10 mouse cellular contexts compared by ENCODE assay signal in genomic region chr16:74411481-74412251, GRCm38 (mm10). TPM values are rescaled to one million over a fixed set of nuclear protein-coding genes. Genes with fewer than 3 reads are reported as not detected.
DNase-seq lines count a peak whose midpoint lies in the region; ATAC-seq lines count a peak whose summit lies in the region.
"Had no signal": no experiment of that assay in that cellular context is flagged by ENCODE, and none has a peak within 500 bp of the region (broad histone marks: within the 10 kb centered on the region; RNA-seq: fewer than 3 reads in every experiment).

Gene Robo2 (minus strand): TSS chr16:74411825.

- H3K4me2 ChIP-seq in neural tube, embryonic 15.5 days = peak within 1 kb of the TSS; percentile 79

- under 1% methylated on average over 43 of the region's 43 CpGs for WGBS in neural tube, embryonic 15.5 days

- no peaks in the 10 kb centered on the region for H3K36me3 ChIP-seq in neural tube, embryonic 15.5 days
- H3K36me3 ChIP-seq: G1E had no signal

- peak; percentile 44 to 54; a peak in 3 of 4 replicates for ATAC-seq in hematopoietic stem cell, adult 5-6 weeks (replicated peaks in 1 of 2; ENCODE audit: insufficient read depth in 1 of 2, low FRiP score in 2 of 2, low TSS enrichment in 1 of 2, low read depth in 1 of 2, poor library complexity in 2 of 2, severe bottlenecking in 2 of 2)
- peak; percentile 83 for ATAC-seq in neural tube, embryonic 15.5 days (ENCODE audit: low FRiP score)

- no peaks in the 10 kb centered on the region for H3K9me3 ChIP-seq in neural tube, embryonic 15.5 days (replicated peaks)

- DNase-seq in ES-CJ7 (ENCODE audit: low read depth, low spot score) = peak; percentile 46
- DNase-seq in cerebellum, postnatal 10 days = peak; percentile 81 to 82
- DNase-seq in frontal cortex, postnatal 10 days (ENCODE audit: low spot score in 2 of 2) = peak; percentile 50 to 68
- DNase-seq in layer of hippocampus, adult 9-11 months = peak; percentile 37
- DNase-seq in lung, adult 18-20 months = peak; percentile 26 to 42
- no peak for DNase-seq in natural killer cell, adult 2 months (ENCODE audit: low spot score in 2 of 2)

- peaks cover 9% of the 10 kb centered on the region; the same call in 1 of the 2 replicates for H3K4me1 ChIP-seq in neural tube, embryonic 15.5 days

- H3K4me3 ChIP-seq in neural tube, embryonic 15.5 days (replicated peaks) = peak within 1 kb of the TSS; percentile 81

- peak within 1 kb of the TSS; percentile 93 for H3K27ac ChIP-seq in neural tube, embryonic 15.5 days (replicated peaks)

- peak within 1 kb of the TSS; percentile 84 for H3K9ac ChIP-seq in neural tube, embryonic 15.5 days (replicated peaks)

- no peaks in the 10 kb centered on the region for H3K27me3 ChIP-seq in neural tube, embryonic 15.5 days (replicated peaks)

RNA-seq across cellular contexts. Expression of gene Robo2, which starts in this region (rescaled TPM):
- not detected in 2 replicates for total RNA-seq in hematopoietic stem cell, adult 5-6 weeks (2017)
- polyA plus RNA-seq in neural tube, embryonic 15.5 days (2015; fragmentation: Nextera tagmentation; extraction: Ambion mirVana) = 75.5 and 87.3 TPM in 2 replicates
- total RNA-seq: neutrophil, adult 5-6 weeks had no signal
- polyA plus RNA-seq: G1E had no signal

Comparison
In these comparisons a context has a peak if more than half of its experiments do, and no peak if none do; other contexts are left out.
1. Peak in ATAC-seq in hematopoietic stem cell, adult 5-6 weeks; RNA of the gene not detected or under 1 TPM.
2. DNase-seq: peak in ES-CJ7 (single experiment), cerebellum, postnatal 10 days (2 of 2), frontal cortex, postnatal 10 days (2 of 2), layer of hippocampus, adult 9-11 months (single experiment) and lung, adult 18-20 months (2 of 2); none in natural killer cell, adult 2 months (0 of 2).